Mouse (Mus musculus) embryonic facial prominence, embryonic 14.5 days (tissue): ENCODE measurements at regions not wholly inside any gene's neighbourhood (a gene's known extent, or its start where the extent isn't known, plus 50 kb on each side); places are given as distances from the start of the nearest gene placed in this dataset.

Experiments
- ATAC-seq: fragments of 200-750 bp; cut with Nextera tagmentation; 2 replicates; pipeline ENCODE4 v1.8.0; 2017; ENCODE audit warnings: low read depth, moderate number of reproducible peaks, moderate TSS enrichment
- DNase-seq: peaks from one replicate; pipeline ENCODE4 v3.0.0-alpha.2; 2015; ENCODE audit warnings: low spot score
- H3K27ac ChIP-seq: fragments of 300-500 bp; sonication (generic); replicated peaks from 2 replicates; pipeline ENCODE4 v1.5.1; 2014; ENCODE audit warnings: low read depth, mild to moderate bottlenecking, low read length, moderate library complexity
- H3K27me3 ChIP-seq: fragments of 300-500 bp; sonication (generic); replicated peaks from 2 replicates; pipeline ENCODE4 v1.6.1; 2014; ENCODE audit warnings: low read length; ENCODE audit not compliant: control insufficient read depth, insufficient read depth
- H3K36me3 ChIP-seq: fragments of 300-500 bp; sonication (generic); 2 replicates; pipeline ENCODE4 v1.6.1; 2014; ENCODE audit warnings: low read length, mixed read lengths; ENCODE audit not compliant: control insufficient read depth, insufficient read depth
- H3K4me1 ChIP-seq: fragments of 300-500 bp; sonication (generic); 2 replicates; pipeline ENCODE4 v1.6.1; 2014; ENCODE audit warnings: antibody characterized with exemption, low read length; ENCODE audit not compliant: control insufficient read depth, insufficient read depth
- H3K4me2 ChIP-seq: fragments of 300-500 bp; sonication (generic); 2 replicates; pipeline ENCODE4 v1.6.1; 2014; ENCODE audit warnings: low read depth, mild to moderate bottlenecking, low read length, moderate library complexity, mixed read lengths
- H3K4me3 ChIP-seq: fragments of 300-500 bp; sonication (generic); 2 replicates; pipeline ENCODE4 v1.5.1; 2014; ENCODE audit warnings: low read depth, mild to moderate bottlenecking, low read length
- H3K9ac ChIP-seq: fragments of 300-500 bp; sonication (generic); 2 replicates; pipeline ENCODE4 v1.6.1; 2014; ENCODE audit warnings: low read depth, mild to moderate bottlenecking, low read length, moderate library complexity, mixed read lengths
- H3K9me3 ChIP-seq: fragments of 300-500 bp; sonication (generic); 2 replicates; pipeline ENCODE4 v1.6.1; 2016; ENCODE audit warnings: low read length; ENCODE audit not compliant: control insufficient read depth
- WGBS: fragments of 180-500 bp; shearing (Covaris S2); extraction: QIAGEN DNeasy Blood & Tissue Kit; methylation state at CpG from one replicate; pipeline ENCODE4 v1.1.7; 2014; 5-methylcytosine and 5-hydroxymethylcytosine counted together

GRCm38 (mm10) chr14:76657375-76657774 is 100.7 kb upstream of the Serp2 start:
- no peaks in the 10 kb centered on the region for H3K27me3 ChIP-seq
- peak; percentile 77 for DNase-seq
- H3K36me3 ChIP-seq = no peaks in the 10 kb centered on the region

GRCm38 (mm10) chr14:76652356-76653126 is 95.9 kb upstream of the Serp2 start:
- Histone ChIP-seq H3K27me3 (no peaks in the 10 kb centered on the region), H3K9me3 (no peaks in the 10 kb centered on the region), H3K9ac (no peak overlapping the region), H3K4me1 (no peaks in the 10 kb centered on the region; the same call in 1 of the 2 replicates), H3K4me2 (no peak overlapping the region), H3K4me3 (no peak overlapping the region), H3K36me3 (no peaks in the 10 kb centered on the region), H3K27ac (no peak overlapping the region)
- DNase-seq (peak; percentile 73), ATAC-seq (peak; percentile 55)
- WGBS = 60% methylated on average over 9 of the region's 9 CpGs

More at GRCm38 (mm10) chr14:76657375-76657774, 100.7 kb upstream of the Serp2 start:
- Histone ChIP-seq H3K4me1 (peaks cover 16% of the 10 kb centered on the region), H3K9ac (no peak overlapping the region), H3K27ac (no peak overlapping the region; the same call in 1 of the 2 replicates), H3K4me2 (no peak overlapping the region), H3K4me3 (no peak overlapping the region), H3K9me3 (no peaks in the 10 kb centered on the region)
- peak; percentile 43; the same call in 1 of the 2 replicates for ATAC-seq
- WGBS = 43% methylated on average over 7 of the region's 7 CpGs

- no peaks in the 10 kb centered on the region for H3K36me3 ChIP-seq
- no peaks in the 10 kb centered on the region for H3K27me3 ChIP-seq
- DNase-seq (no peak), ATAC-seq (no peak)
- H3K4me3 ChIP-seq = no peak overlapping the region
- H3K9ac ChIP-seq = no peak overlapping the region
- no peak overlapping the region for H3K27ac ChIP-seq
- no peaks in the 10 kb centered on the region for H3K9me3 ChIP-seq
- no peaks in the 10 kb centered on the region for H3K4me1 ChIP-seq
- H3K4me2 ChIP-seq = no peak overlapping the region
- 90% methylated on average over 8 of the region's 8 CpGs for WGBS
Observed at GRCm38 (mm10) chr14:76651096-76651495, 94.4 kb upstream of the Serp2 start.

- Histone ChIP-seq H3K27me3 (no peaks in the 10 kb centered on the region), H3K36me3 (no peaks in the 10 kb centered on the region), H3K4me2 (no peak overlapping the region), H3K9ac (no peak overlapping the region), H3K9me3 (no peaks in the 10 kb centered on the region), H3K4me3 (no peak overlapping the region), H3K27ac (no peak overlapping the region), H3K4me1 (0 out of 2 replicates have a peak, but pooled peaks cover 4% of the 10 kb centered on the region)
- DNase-seq = no peak
- ATAC-seq = no peak
- 84% methylated on average over 3 of the region's 3 CpGs for WGBS
Observed at GRCm38 (mm10) chr14:76649927-76650326, 93.2 kb upstream of the Serp2 start.

- Histone ChIP-seq H3K27me3 (no peaks in the 10 kb centered on the region), H3K4me3 (no peak overlapping the region), H3K4me1 (0 out of 2 replicates have a peak, but pooled peaks cover 4% of the 10 kb centered on the region), H3K36me3 (no peaks in the 10 kb centered on the region), H3K4me2 (no peak overlapping the region), H3K27ac (no peak overlapping the region; the same call in 1 of the 2 replicates), H3K9ac (no peak overlapping the region), H3K9me3 (no peaks in the 10 kb centered on the region)
- ATAC-seq (0 out of 2 replicates have a peak, but pooled peaks have one; percentile 44), DNase-seq (peak; percentile 77)
- WGBS = 44% methylated on average over 3 of the region's 3 CpGs
Observed at GRCm38 (mm10) chr14:76644716-76645115, 88.0 kb upstream of the Serp2 start.

GRCm38 (mm10) chr14:76641752-76642529 is 85.3 kb upstream of the Serp2 start:
- no peaks in the 10 kb centered on the region for H3K9me3 ChIP-seq
- no peak overlapping the region for H3K9ac ChIP-seq
- H3K27me3 ChIP-seq = no peaks in the 10 kb centered on the region
- DNase-seq (no peak), ATAC-seq (no peak)
- H3K4me3 ChIP-seq = no peak overlapping the region
- H3K4me1 ChIP-seq = 0 out of 2 replicates have a peak, but pooled peaks cover 4% of the 10 kb centered on the region
- no peak overlapping the region for H3K4me2 ChIP-seq
- 89% methylated on average over 4 of the region's 4 CpGs for WGBS
- no peaks in the 10 kb centered on the region for H3K36me3 ChIP-seq
- no peak overlapping the region for H3K27ac ChIP-seq

GRCm38 (mm10) chr14:76633170-76633569 is 76.5 kb upstream of the Serp2 start:
- WGBS = 55% methylated on average over 6 of the region's 6 CpGs
- no peaks in the 10 kb centered on the region for H3K9me3 ChIP-seq
- no peak overlapping the region for H3K27ac ChIP-seq
- H3K4me2 ChIP-seq = no peak overlapping the region
- H3K4me3 ChIP-seq = no peak overlapping the region
- no peak overlapping the region for H3K9ac ChIP-seq
- no peaks in the 10 kb centered on the region for H3K36me3 ChIP-seq
- ATAC-seq (no peak), DNase-seq (no peak)
- H3K27me3 ChIP-seq = no peaks in the 10 kb centered on the region
- H3K4me1 ChIP-seq = peaks cover 22% of the 10 kb centered on the region

- Histone ChIP-seq H3K36me3 (no peaks in the 10 kb centered on the region), H3K4me2 (no peak overlapping the region), H3K4me3 (no peak overlapping the region), H3K27ac (no peak overlapping the region; the same call in 1 of the 2 replicates), H3K9me3 (no peaks in the 10 kb centered on the region), H3K27me3 (no peaks in the 10 kb centered on the region), H3K9ac (no peak overlapping the region), H3K4me1 (peaks cover 22% of the 10 kb centered on the region)
- WGBS = 74% methylated on average over 6 of the region's 6 CpGs
- ATAC-seq = no peak
- no peak for DNase-seq
Observed at GRCm38 (mm10) chr14:76632763-76633162, 76.1 kb upstream of the Serp2 start.
